Mouse (Mus musculus): ENCODE measurements around the gene Cep95. TPM values are rescaled to one million over a fixed set of nuclear protein-coding genes. Genes with fewer than 3 reads are reported as not detected.

The Cep95 gene
- polyA plus RNA-seq, 1 experiment from 2014 or later: 23.6 TPM

Small RNA genes lying within 50 kb of the gene (microRNA-seq; reads per million reads assigned to microRNA genes)
- not detected for gene Gm25994 (ENCODE audit: borderline number of aligned reads)
- 7.5 reads per million, percentile 13 among the genes with 10 or more reads in this experiment for gene Mir3064 (ENCODE audit: borderline number of aligned reads)

Other genes with a start within 250 kb of the Cep95 start
- gene Tex2, start 175.8 kb upstream of the Cep95 start, polyA plus RNA-seq (2015; fragmentation: Nextera tagmentation; extraction: Ambion mirVana): 7.0 and 7.2 TPM in 2 replicates
- 60.8 and 61.8 TPM in 2 replicates for gene Pecam1, start 38.6 kb upstream of the Cep95 start, polyA plus RNA-seq (2015; fragmentation: Nextera tagmentation; extraction: Ambion mirVana)
- gene Milr1, start 38.0 kb upstream of the Cep95 start, polyA plus RNA-seq (2015; fragmentation: Nextera tagmentation; extraction: Ambion mirVana): 8.2 and 11.4 TPM in 2 replicates
- gene Polg2, start 9.7 kb upstream of the Cep95 start, polyA plus RNA-seq (2015; fragmentation: Nextera tagmentation; extraction: Ambion mirVana): 18.9 and 19.1 TPM in 2 replicates
- gene Ddx5, start 67 bp upstream of the Cep95 start, polyA plus RNA-seq (2015; fragmentation: Nextera tagmentation; extraction: Ambion mirVana): 417 and 435 TPM in 2 replicates
- gene Smurf2, start 131.5 kb downstream of the Cep95 start, polyA plus RNA-seq (2015; fragmentation: Nextera tagmentation; extraction: Ambion mirVana): 7.3 and 8.7 TPM in 2 replicates
- 427 and 439 TPM in 2 replicates for gene Kpna2, start 210.3 kb downstream of the Cep95 start, polyA plus RNA-seq (2015; fragmentation: Nextera tagmentation; extraction: Ambion mirVana)
- gene 1810010H24Rik, start 236.4 kb downstream of the Cep95 start, polyA plus RNA-seq (2015; fragmentation: Nextera tagmentation; extraction: Ambion mirVana): 2.2 and 2.8 TPM in 2 replicates